Mouse (Mus musculus) cerebellum, postnatal 36 days (tissue): ENCODE results near the gene Card14.

Experiments used
- DNase-seq, 2 experiments: peaks; one replicate each; pipeline ENCODE4 v3.0.0; 2021 to 2022; ENCODE audit warnings: mixed read lengths in 2 of 2

Card14 gene

GRCm38 (mm10) chr11:119304904-119305712, 2.5 kb upstream of the Card14 start:
- DNase-seq, result peak; percentile 41 to 52

- DNase-seq, result no peak
Measured at GRCm38 (mm10) chr11:119306762-119307657, 558 bp upstream of the Card14 start.

GRCm38 (mm10) chr11:119307916-119308315, 348 bp downstream of the Card14 start:
- DNase-seq, result no peak

- DNase-seq, result no peak
Measured at GRCm38 (mm10) chr11:119310621-119311020, 3.1 kb downstream of the Card14 start.

GRCm38 (mm10) chr11:119314252-119314936, 6.8 kb downstream of the Card14 start:
- DNase-seq, result no peak

GRCm38 (mm10) chr11:119316720-119317119, 9.2 kb downstream of the Card14 start:
- no peak for DNase-seq

- DNase-seq, result peak; percentile 26 to 35
Measured at GRCm38 (mm10) chr11:119322521-119322920, 15.0 kb downstream of the Card14 start.

- no peak for DNase-seq
Measured at GRCm38 (mm10) chr11:119325068-119325467, 17.5 kb downstream of the Card14 start.

GRCm38 (mm10) chr11:119330592-119330991, 23.0 kb downstream of the Card14 start:
- no peak for DNase-seq

GRCm38 (mm10) chr11:119331970-119332369, 24.4 kb downstream of the Card14 start:
- DNase-seq, result no peak

GRCm38 (mm10) chr11:119338271-119339059, 30.9 kb downstream of the Card14 start:
- DNase-seq, result no peak

- no peak for DNase-seq
Measured at GRCm38 (mm10) chr11:119339179-119339578, 31.6 kb downstream of the Card14 start.

- peak; percentile 74 to 80 for DNase-seq
Measured at GRCm38 (mm10) chr11:119339637-119340036, 32.1 kb downstream of the Card14 start.

GRCm38 (mm10) chr11:119344178-119344577, 36.6 kb downstream of the Card14 start:
- DNase-seq, result no peak

GRCm38 (mm10) chr11:119344865-119345264, 37.3 kb downstream of the Card14 start:
- no peak for DNase-seq

GRCm38 (mm10) chr11:119347125-119347524, 39.6 kb downstream of the Card14 start:
- DNase-seq, result no peak

GRCm38 (mm10) chr11:119352113-119352512, 44.5 kb downstream of the Card14 start:
- DNase-seq, result no peak

- DNase-seq, result peak; percentile 19 to 23
Measured at GRCm38 (mm10) chr11:119353946-119354345, 46.4 kb downstream of the Card14 start.

GRCm38 (mm10) chr11:119354798-119355442, 47.4 kb downstream of the Card14 start:
- DNase-seq, result peak; percentile 22 to 29

GRCm38 (mm10) chr11:119355443-119356385, 48.1 kb downstream of the Card14 start, which contains the start of the genes Sgsh and Slc26a11:
TSS of gene Sgsh (minus strand) at chr11:119355536.
TSS of gene Slc26a11 (plus strand) at chr11:119355557.
- DNase-seq, result peak; percentile 80 to 86
